Mouse (Mus musculus) brain, embryonic 14.5 days (tissue): ENCODE measurements around the gene Tnip3.

Experiments used
- CTCF ChIP-seq: fragments of 200-500 bp; IDR thresholded peaks from 2 replicates; pipeline ENCODE4 v1.5.1; 2012; ENCODE audit warnings: inconsistent platforms, mild to moderate bottlenecking, moderate library complexity, borderline replicate concordance; ENCODE audit not compliant: insufficient read depth, insufficient read length; ENCODE audit errors: extremely low read depth
- POLR2A ChIP-seq: fragments of 200-500 bp; IDR thresholded peaks from 2 replicates; pipeline ENCODE4 v1.6.1; 2012; ENCODE audit warnings: mild to moderate bottlenecking, inconsistent platforms, borderline replicate concordance; ENCODE audit not compliant: poor library complexity, insufficient read depth, insufficient read length, severe bottlenecking; ENCODE audit errors: extremely low read depth

- peak; percentile 61; the same call in 1 of the 2 replicates for TF ChIP-seq POLR2A
- TF ChIP-seq CTCF: no peak
Observed at GRCm38 (mm10) chr6:65671451-65671850, 146.3 kb downstream of the Tnip3 start, which contains the start of gene Ndnf.
